Mouse (Mus musculus): Measurements from ENCODE around the gene Bpifb2.

- TF ChIP-seq CTCF (IDR thresholded peaks at IDR 0.05; ENCODE audit: extremely low read depth, insufficient read depth, low read length) (no peak), POLR2A (IDR thresholded peaks at IDR 0.05; ENCODE audit: extremely low read depth, insufficient read depth, low read length) (no peak)
Observed at GRCm38 (mm10) chr2:153860315-153860714, 14.5 kb upstream of the Bpifb2 start.

Measured in cortical plate, adult 2 months (tissue).